Mouse (Mus musculus): ENCODE data around the gene Ube2e1. TPM values are rescaled to one million over a fixed set of nuclear protein-coding genes. Genes with fewer than 3 reads are reported as not detected.
"Not testable (repeated sequence)": the region's sequence is repeated elsewhere in the genome, so short reads cannot be mapped to it uniquely, and the experiment has no call there.

Ube2e1 gene
- polyA plus RNA-seq, 1 experiment from 2014 or later = 104 TPM

GRCm38 (mm10) chr14:18238131-18238749 is 93.4 kb downstream of the Ube2e1 start:
- ATAC-seq (ENCODE audit: low FRiP score, low TSS enrichment) (peak; percentile 86), DNase-seq (ENCODE audit: low spot score) (peak; percentile 96)
- H3K9me3 ChIP-seq (ENCODE audit: control insufficient read depth, low read length) = no peaks in the 10 kb centered on the region
- H3K4me3 ChIP-seq (ENCODE audit: low read depth, low read length) = peak overlapping the region; percentile 82
- H3K27ac ChIP-seq (replicated peaks) = peak overlapping the region; percentile 99
- H3K4me1 ChIP-seq (replicated peaks; ENCODE audit: control insufficient read depth, insufficient read depth) = peaks cover 5% of the 10 kb centered on the region; the same call in 1 of the 2 replicates
- H3K36me3 ChIP-seq (ENCODE audit: control insufficient read depth, insufficient read depth, low read length) = no peaks in the 10 kb centered on the region
- H3K9ac ChIP-seq (ENCODE audit: low read length) = peak overlapping the region; percentile 90
- no peaks in the 10 kb centered on the region for H3K27me3 ChIP-seq (ENCODE audit: control insufficient read depth, insufficient read depth, low read length)
- under 1% methylated on average over 68 of the region's 71 CpGs for WGBS
- no peak for TF ChIP-seq EP300 (optimal IDR thresholded peaks at IDR 0.05)
- no peak for TF ChIP-seq CTCF (IDR thresholded peaks at IDR 0.05; ENCODE audit: low read depth)
- H3K4me2 ChIP-seq (replicated peaks; ENCODE audit: low read depth) = peak overlapping the region; percentile 71

GRCm38 (mm10) chr14:18237381-18237780 is 94.3 kb downstream of the Ube2e1 start:
- ATAC-seq (ENCODE audit: low FRiP score, low TSS enrichment) (no peak), DNase-seq (ENCODE audit: low spot score) (no peak)
- no peaks in the 10 kb centered on the region for H3K9me3 ChIP-seq (ENCODE audit: control insufficient read depth, low read length)
- peak overlapping the region; percentile 71 for H3K4me2 ChIP-seq (replicated peaks; ENCODE audit: low read depth)
- peak overlapping the region; percentile 82 for H3K4me3 ChIP-seq (ENCODE audit: low read depth, low read length)
- H3K9ac ChIP-seq (ENCODE audit: low read length) = no peak overlapping the region
- 59% methylated on average over 4 of the region's 4 CpGs for WGBS
- no peaks in the 10 kb centered on the region for H3K27me3 ChIP-seq (ENCODE audit: control insufficient read depth, insufficient read depth, low read length)
- H3K4me1 ChIP-seq (replicated peaks; ENCODE audit: control insufficient read depth, insufficient read depth) = peaks cover 5% of the 10 kb centered on the region; the same call in 1 of the 2 replicates
- no peaks in the 10 kb centered on the region for H3K36me3 ChIP-seq (ENCODE audit: control insufficient read depth, insufficient read depth, low read length)
- TF ChIP-seq CTCF (IDR thresholded peaks at IDR 0.05; ENCODE audit: low read depth) (no peak), EP300 (optimal IDR thresholded peaks at IDR 0.05) (no peak)
- no peak overlapping the region for H3K27ac ChIP-seq (replicated peaks)

- not testable (repeated sequence) for H3K4me3 ChIP-seq (ENCODE audit: low read depth, low read length); H3K27ac ChIP-seq (replicated peaks); H3K9ac ChIP-seq (ENCODE audit: low read length); H3K36me3 ChIP-seq (ENCODE audit: control insufficient read depth, insufficient read depth, low read length); H3K4me1 ChIP-seq (replicated peaks; ENCODE audit: control insufficient read depth, insufficient read depth); DNase-seq (ENCODE audit: low spot score); H3K27me3 ChIP-seq (ENCODE audit: control insufficient read depth, insufficient read depth, low read length); H3K9me3 ChIP-seq (ENCODE audit: control insufficient read depth, low read length); H3K4me2 ChIP-seq (replicated peaks; ENCODE audit: low read depth); ATAC-seq (ENCODE audit: low FRiP score, low TSS enrichment)
- 58% methylated on average over 2 of the region's 2 CpGs for WGBS
Observed at GRCm38 (mm10) chr14:18236496-18237235, 95.0 kb downstream of the Ube2e1 start.

GRCm38 (mm10) chr14:18233981-18234960 is 97.4 kb downstream of the Ube2e1 start:
- H3K4me1 ChIP-seq (replicated peaks; ENCODE audit: control insufficient read depth, insufficient read depth) = peaks cover 5% of the 10 kb centered on the region; the same call in 1 of the 2 replicates
- no peaks in the 10 kb centered on the region for H3K36me3 ChIP-seq (ENCODE audit: control insufficient read depth, insufficient read depth, low read length)
- DNase-seq (ENCODE audit: low spot score) = no peak
- H3K27ac ChIP-seq (replicated peaks) = peak overlapping the region; percentile 42
- H3K4me3 ChIP-seq (ENCODE audit: low read depth, low read length) = no peak overlapping the region
- TF ChIP-seq EP300 (optimal IDR thresholded peaks at IDR 0.05) (no peak), CTCF (IDR thresholded peaks at IDR 0.05; ENCODE audit: low read depth) (no peak)
- no peak overlapping the region for H3K4me2 ChIP-seq (replicated peaks; ENCODE audit: low read depth)
- 30% methylated on average over 5 of the region's 5 CpGs for WGBS
- no peak overlapping the region for H3K9ac ChIP-seq (ENCODE audit: low read length)
- H3K9me3 ChIP-seq (ENCODE audit: control insufficient read depth, low read length) = no peaks in the 10 kb centered on the region
- H3K27me3 ChIP-seq (ENCODE audit: control insufficient read depth, insufficient read depth, low read length) = no peaks in the 10 kb centered on the region
- peak; percentile 34 for ATAC-seq (ENCODE audit: low FRiP score, low TSS enrichment)

GRCm38 (mm10) chr14:18233076-18233475 is 98.6 kb downstream of the Ube2e1 start:
- no peak overlapping the region for H3K27ac ChIP-seq (replicated peaks)
- peaks cover 5% of the 10 kb centered on the region; the same call in 1 of the 2 replicates for H3K4me1 ChIP-seq (replicated peaks; ENCODE audit: control insufficient read depth, insufficient read depth)
- DNase-seq (ENCODE audit: low spot score) = no peak
- no peak overlapping the region for H3K4me3 ChIP-seq (ENCODE audit: low read depth, low read length)
- no peak overlapping the region for H3K4me2 ChIP-seq (replicated peaks; ENCODE audit: low read depth)
- WGBS = 80% methylated on average over 2 of the region's 2 CpGs
- no peak for ATAC-seq (ENCODE audit: low FRiP score, low TSS enrichment)
- TF ChIP-seq CTCF (IDR thresholded peaks at IDR 0.05; ENCODE audit: low read depth) = no peak
- no peak for TF ChIP-seq EP300 (optimal IDR thresholded peaks at IDR 0.05)
- H3K9me3 ChIP-seq (ENCODE audit: control insufficient read depth, low read length) = no peaks in the 10 kb centered on the region
- no peak overlapping the region for H3K9ac ChIP-seq (ENCODE audit: low read length)
- no peaks in the 10 kb centered on the region for H3K36me3 ChIP-seq (ENCODE audit: control insufficient read depth, insufficient read depth, low read length)
- H3K27me3 ChIP-seq (ENCODE audit: control insufficient read depth, insufficient read depth, low read length) = no peaks in the 10 kb centered on the region

Other genes starting within 250 kb of the Ube2e1 start
- 11.1 and 13.0 TPM in 2 replicates for gene Nr1d2, start 92.7 kb downstream of the Ube2e1 start, polyA plus RNA-seq (2015; fragmentation: Nextera tagmentation; extraction: Ambion mirVana)
- 14.2 and 15.9 TPM in 2 replicates for gene Nkiras1, start 60.7 kb downstream of the Ube2e1 start, polyA plus RNA-seq (2015; fragmentation: Nextera tagmentation; extraction: Ambion mirVana)
- gene Rpl15, start 60.5 kb downstream of the Ube2e1 start, polyA plus RNA-seq (2015; fragmentation: Nextera tagmentation; extraction: Ambion mirVana) = 372 and 389 TPM in 2 replicates

Data from stomach, postnatal 0 days (tissue).